Mouse (Mus musculus) forelimb bud, embryonic 11.5 days (tissue): ENCODE measurements at regions not wholly inside any gene's neighbourhood (a gene's known extent, or its start where the extent isn't known, plus 50 kb on each side); places are given as distances from the start of the nearest gene placed in this dataset.

ENCODE experiments used
- DNase-seq: peaks from one replicate; pipeline ENCODE4 v3.0.0-alpha.2; 2012; ENCODE audit warnings: low read depth, low spot score

- no peak for DNase-seq
Measured at GRCm38 (mm10) chr13:118603474-118603873, 66.1 kb upstream of the Fgf10 start.

GRCm38 (mm10) chr13:118596856-118597255 lies 72.7 kb upstream of the Fgf10 start:
- DNase-seq, result no peak

- no peak for DNase-seq
Measured at GRCm38 (mm10) chr13:118596218-118596795, 73.3 kb upstream of the Fgf10 start.

- no peak for DNase-seq
Measured at GRCm38 (mm10) chr13:118592074-118592473, 77.5 kb upstream of the Fgf10 start.

GRCm38 (mm10) chr13:118572555-118572954 lies 97.0 kb upstream of the Fgf10 start:
- no peak for DNase-seq

GRCm38 (mm10) chr13:118565219-118565833 lies 104.3 kb upstream of the Fgf10 start:
- no peak for DNase-seq

GRCm38 (mm10) chr13:118558966-118559365 lies 110.6 kb upstream of the Fgf10 start:
- no peak for DNase-seq

- no peak for DNase-seq
Measured at GRCm38 (mm10) chr13:118552029-118552428, 117.6 kb upstream of the Fgf10 start.

GRCm38 (mm10) chr13:118538742-118539141 lies 130.8 kb upstream of the Fgf10 start:
- DNase-seq, result no peak

GRCm38 (mm10) chr13:118513961-118514360 lies 126.9 kb upstream of the Mrps30 start:
- DNase-seq, result no peak

- no peak for DNase-seq
Measured at GRCm38 (mm10) chr13:118506136-118506535, 119.1 kb upstream of the Mrps30 start.

GRCm38 (mm10) chr13:118490610-118491009 lies 103.6 kb upstream of the Mrps30 start:
- DNase-seq, result peak; percentile 62

- no peak for DNase-seq
Measured at GRCm38 (mm10) chr13:118483031-118483430, 96.0 kb upstream of the Mrps30 start.

GRCm38 (mm10) chr13:118480237-118480636 lies 93.2 kb upstream of the Mrps30 start:
- no peak for DNase-seq

GRCm38 (mm10) chr13:118478487-118478886 lies 91.4 kb upstream of the Mrps30 start:
- no peak for DNase-seq

GRCm38 (mm10) chr13:118472578-118472977 lies 85.5 kb upstream of the Mrps30 start:
- DNase-seq, result no peak

- DNase-seq, result no peak
Measured at GRCm38 (mm10) chr13:118459672-118460384, 72.8 kb upstream of the Mrps30 start.

- no peak for DNase-seq
Measured at GRCm38 (mm10) chr13:118448977-118449705, 62.1 kb upstream of the Mrps30 start.

- DNase-seq, result no peak
Measured at GRCm38 (mm10) chr13:118441322-118442064, 54.4 kb upstream of the Mrps30 start.
